Mouse (Mus musculus): ENCODE measurements around the gene Dact3. TPM values are rescaled to one million over a fixed set of nuclear protein-coding genes. Genes with fewer than 3 reads are reported as not detected.

Gene Dact3
- total RNA-seq, 2 experiments from 2014 or later = 173 to 175 TPM

- DNase-seq (ENCODE audit: low spot score in 2 of 2) = no peak
Observed at GRCm38 (mm10) chr7:16853302-16853831, 21.8 kb upstream of the Dact3 start.

GRCm38 (mm10) chr7:16858336-16858735, 16.8 kb upstream of the Dact3 start:
- peak in 1 of 2 experiments; percentile 34 for DNase-seq (ENCODE audit: low spot score in 2 of 2)

DNA sequence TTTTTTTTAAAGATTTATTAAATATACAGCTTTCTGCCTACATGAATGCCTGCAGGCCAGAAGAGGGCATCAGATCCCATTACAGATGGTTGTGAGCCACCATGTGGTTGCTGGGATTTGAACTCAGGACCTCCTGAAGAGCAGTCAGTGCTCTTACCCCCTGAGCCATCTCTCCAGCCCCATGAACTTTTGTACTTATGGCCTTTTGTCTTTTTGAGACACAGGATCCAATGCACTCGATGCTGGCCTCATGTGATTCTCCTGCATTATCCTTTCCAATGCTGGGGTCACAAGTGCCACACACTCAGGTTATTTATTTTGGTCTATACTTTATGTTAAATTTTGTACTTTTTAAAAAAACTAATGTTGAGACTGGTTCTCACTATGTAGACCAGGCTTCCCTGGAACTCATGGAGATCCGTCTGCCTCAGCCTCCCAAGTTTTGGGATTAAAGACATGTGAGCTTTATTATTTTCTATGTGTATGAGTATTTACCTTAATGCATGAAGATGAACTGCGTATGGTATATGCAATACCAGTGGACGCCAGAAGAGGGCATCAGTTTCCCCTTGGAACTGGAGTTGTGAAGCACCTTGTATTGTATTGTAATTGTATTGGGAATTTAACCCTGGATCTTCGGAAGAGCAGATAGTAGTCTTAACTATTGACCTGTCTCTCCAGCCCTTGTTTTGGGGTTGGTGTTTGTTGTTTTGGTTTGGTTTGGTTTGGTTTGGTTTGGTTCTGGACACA, 15.0 kb upstream of the Dact3 start:
- peak in 1 of 2 experiments; percentile 76 for DNase-seq (ENCODE audit: low spot score in 2 of 2)

- no peak for DNase-seq (ENCODE audit: low spot score in 2 of 2)
Observed at GRCm38 (mm10) chr7:16867488-16867887, 7.6 kb upstream of the Dact3 start.

- DNase-seq (ENCODE audit: low spot score in 2 of 2) = peak; percentile 95 to 96
Observed at GRCm38 (mm10) chr7:16869497-16869896, 5.6 kb upstream of the Dact3 start.

DNA sequence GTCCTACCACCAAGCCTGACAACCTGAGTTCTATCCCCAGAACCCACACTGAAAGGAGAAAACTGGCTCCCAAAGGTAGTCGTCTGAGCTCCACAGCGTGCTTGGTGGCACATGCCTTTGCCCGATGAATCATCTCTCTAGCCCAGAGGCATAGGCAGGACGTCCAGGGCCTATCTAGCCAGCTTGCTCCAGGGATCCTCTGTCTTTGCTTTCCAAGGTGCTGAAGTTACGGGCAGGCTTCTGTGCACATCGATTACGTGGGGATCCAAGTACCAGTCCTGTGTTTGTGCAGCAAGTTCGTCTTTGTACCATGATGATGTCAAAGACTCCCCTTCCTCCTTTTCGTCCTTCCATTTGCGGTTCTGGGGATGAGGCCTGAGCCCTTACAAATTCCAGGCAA, 3.5 kb upstream of the Dact3 start:
- DNase-seq (ENCODE audit: low spot score in 2 of 2) = no peak

DNA sequence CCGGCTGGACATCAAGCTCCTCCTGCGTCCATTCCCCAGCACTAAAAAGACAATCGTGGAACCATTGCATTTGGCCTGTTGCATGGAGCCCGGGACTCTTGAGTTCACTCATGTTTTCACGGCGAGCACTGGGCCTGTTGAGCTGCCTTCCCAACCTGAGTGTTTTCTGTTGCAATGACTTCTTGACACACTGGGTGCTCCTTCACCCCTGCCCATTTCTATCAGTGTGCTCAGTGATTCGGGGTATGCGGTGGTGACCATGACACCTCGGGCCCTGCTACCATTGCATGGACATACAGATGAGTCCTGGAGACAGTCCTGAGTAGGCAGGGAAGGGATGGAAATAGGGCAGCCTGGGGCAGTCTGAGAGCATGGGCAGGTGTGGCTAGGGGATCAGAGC, 2.6 kb upstream of the Dact3 start:
- no peak for DNase-seq (ENCODE audit: low spot score in 2 of 2)

DNA sequence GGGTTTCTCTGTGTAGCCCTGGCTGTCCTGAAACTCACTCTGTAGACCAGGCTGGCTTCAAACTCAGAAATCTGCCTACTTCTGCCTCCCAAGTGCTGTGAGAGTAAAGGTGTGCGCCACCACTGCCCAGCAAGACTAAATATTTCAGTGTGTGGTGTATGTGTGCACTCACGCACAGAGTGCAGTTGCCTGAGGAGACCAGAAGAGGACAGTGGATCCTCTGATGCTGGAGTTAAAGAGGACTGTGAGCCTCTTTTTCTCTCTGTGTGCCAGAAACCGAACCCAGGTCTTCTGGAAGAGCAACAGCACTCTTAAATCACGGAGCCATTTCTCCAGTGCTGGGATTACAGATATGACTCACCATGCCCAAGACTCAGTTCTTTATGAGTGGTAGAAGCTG, 1.7 kb upstream of the Dact3 start:
- DNase-seq (ENCODE audit: low spot score in 2 of 2) = no peak

- peak; percentile 73 to 84 for DNase-seq (ENCODE audit: low spot score in 2 of 2)
Observed at GRCm38 (mm10) chr7:16874190-16874589, 927 bp upstream of the Dact3 start.

GRCm38 (mm10) chr7:16874756-16875309, 284 bp upstream of the Dact3 start:
- DNase-seq (ENCODE audit: low spot score in 2 of 2) = peak; percentile 100

DNA sequence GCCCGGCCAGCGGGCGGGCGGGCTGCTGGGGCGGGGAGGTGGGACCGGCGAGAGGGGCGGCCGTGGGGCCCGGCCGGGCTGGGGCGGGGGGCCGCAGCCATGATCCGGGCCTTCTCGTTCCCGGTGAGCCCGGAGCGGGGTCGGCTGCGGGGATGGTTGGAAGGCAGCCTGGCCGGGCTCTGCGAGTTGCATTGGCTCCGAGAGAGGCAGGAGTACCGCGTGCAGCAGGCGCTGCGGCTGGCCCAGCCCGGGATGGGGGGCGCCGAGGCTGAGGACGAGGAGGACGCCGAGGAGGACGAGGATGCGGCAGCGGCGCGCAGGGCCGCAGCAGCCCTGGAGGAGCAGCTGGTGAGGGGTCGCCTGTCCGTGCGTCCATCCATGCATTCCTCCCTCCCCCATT, 209 bp downstream of the Dact3 start:
- no peak for DNase-seq (ENCODE audit: low spot score in 2 of 2)

GRCm38 (mm10) chr7:16876006-16876405, 889 bp downstream of the Dact3 start:
- no peak for DNase-seq (ENCODE audit: low spot score in 2 of 2)

GRCm38 (mm10) chr7:16876608-16877007, 1.5 kb downstream of the Dact3 start:
- DNase-seq (ENCODE audit: low spot score in 2 of 2) = no peak

- no peak for DNase-seq (ENCODE audit: low spot score in 2 of 2)
Observed at GRCm38 (mm10) chr7:16877717-16878116, 2.6 kb downstream of the Dact3 start.

DNA sequence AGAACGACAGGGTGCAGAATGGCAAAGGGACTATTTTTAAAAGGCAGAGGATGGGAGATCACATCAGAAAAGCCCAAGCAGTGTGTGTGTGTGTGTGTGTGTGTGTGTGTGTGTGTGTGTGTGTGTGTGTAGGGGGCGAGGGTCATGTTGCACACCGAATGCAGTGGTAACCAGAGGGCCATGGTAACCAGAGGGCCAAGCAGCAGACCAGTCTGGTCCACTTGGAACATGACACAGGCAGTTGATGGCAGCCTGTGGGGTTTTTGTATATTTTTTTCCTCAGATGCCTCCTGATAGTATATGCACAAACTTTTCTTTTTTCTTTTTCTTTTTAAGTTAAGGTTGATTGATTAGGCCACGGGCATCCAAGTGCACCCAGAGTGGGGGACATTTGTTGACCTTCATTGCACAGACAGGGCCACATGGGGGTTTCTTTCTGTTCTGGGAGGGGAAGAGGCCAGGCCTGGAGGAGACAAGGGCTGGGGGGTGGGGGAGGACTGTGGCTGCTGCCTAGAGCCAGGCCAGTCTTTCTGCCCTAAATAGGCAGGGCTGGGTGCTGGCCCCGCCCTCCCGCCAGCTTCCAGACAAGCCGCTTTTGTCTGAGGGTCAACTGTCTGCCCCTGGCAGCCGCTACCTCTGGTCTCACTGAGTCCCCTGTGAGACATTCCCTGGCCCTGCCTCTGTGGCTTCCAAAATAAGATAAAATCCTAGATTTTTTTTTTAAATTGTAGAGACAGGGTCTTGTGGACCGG, 4.9 kb downstream of the Dact3 start:
- peak in 1 of 2 experiments; percentile 65 for DNase-seq (ENCODE audit: low spot score in 2 of 2)

- no peak for DNase-seq (ENCODE audit: low spot score in 2 of 2)
Observed at GRCm38 (mm10) chr7:16880615-16881014, 5.5 kb downstream of the Dact3 start.

DNA sequence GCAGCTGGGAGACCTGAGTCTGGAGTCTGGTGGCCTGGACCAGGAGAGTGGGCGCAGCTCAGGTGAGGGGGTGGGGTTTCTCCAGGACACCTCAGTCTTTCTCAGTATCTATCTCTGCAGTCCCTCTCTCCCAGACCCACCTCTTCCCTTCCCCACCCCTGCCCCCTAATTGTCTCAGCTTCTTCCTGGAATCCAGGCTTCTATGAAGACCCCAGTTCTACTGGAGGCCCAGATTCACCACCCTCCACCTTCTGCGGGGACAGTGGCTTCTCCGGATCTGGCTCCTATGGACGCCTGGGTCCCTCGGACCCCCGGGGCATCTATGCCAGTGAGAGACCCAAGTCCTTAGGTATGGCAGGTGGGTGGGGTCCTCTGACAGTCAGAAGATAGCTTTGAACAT, 8.0 kb downstream of the Dact3 start:
- DNase-seq (ENCODE audit: low spot score in 2 of 2) = no peak

DNA sequence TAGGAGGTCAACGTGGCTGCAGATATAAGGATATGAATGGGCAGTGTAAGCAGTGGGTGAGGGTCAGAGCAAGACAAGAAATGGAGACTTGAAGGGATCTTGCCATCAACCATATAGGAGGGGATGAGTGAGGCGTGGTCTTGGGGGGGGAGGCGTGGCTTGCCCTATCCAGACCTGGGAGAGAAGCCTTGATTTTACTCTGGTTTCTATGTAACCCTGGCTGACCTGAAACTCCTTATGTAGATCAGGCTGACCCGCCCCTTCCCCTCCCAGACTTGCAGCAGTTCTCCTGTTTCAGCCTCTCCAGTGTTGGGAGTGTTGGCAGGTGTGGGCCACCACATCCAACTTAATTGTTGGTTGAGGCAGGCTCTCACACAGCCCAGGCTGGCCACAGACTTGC, 9.2 kb downstream of the Dact3 start:
- DNase-seq (ENCODE audit: low spot score in 2 of 2) = no peak

DNA sequence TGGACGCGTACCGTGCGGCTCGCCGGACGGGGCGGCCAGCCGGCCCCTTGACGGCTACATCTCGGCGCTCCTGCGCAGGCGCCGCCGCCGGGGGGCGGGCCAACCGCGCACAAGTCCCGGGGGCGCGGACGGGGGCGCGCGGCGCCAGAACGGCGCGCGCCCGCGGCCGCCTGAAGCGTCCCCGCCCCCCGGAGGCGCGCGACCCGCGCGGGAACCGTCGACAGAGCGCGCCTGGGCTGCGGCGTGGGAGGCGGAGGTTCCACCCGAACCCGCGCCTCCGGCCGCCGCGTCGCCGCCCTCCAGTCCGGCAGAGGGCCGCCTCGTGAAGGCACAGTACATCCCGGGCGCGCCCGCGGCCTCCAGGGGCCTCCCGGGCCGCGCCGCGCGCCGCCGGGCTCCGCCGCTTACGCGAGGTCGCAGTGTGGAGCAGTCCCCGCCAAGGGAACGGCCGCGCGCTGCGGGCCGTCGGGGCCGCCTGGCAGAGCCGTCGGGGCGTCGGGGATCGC, 10.2 kb downstream of the Dact3 start:
- DNase-seq (ENCODE audit: low spot score in 2 of 2) = no peak

DNA sequence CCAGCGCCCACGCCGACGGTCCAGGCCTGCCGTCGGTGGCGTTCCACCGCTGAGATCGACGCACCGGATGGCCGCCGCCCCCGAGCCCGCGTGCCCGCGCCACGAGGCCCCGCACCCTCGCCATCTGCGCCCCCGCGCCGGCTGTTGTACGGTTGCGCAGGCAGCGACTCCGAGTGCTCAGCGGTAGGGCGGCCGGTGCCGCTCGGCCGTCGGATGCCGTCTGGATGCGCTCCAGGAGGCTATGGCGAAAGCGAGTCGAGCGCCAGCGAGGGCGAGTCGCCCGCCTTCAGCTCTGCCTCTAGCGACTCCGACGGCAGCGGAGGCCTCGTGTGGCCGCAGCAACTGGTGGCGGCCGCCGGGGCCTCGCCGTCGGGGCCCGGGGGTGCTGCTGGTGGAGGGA, 10.8 kb downstream of the Dact3 start:
- no peak for DNase-seq (ENCODE audit: low spot score in 2 of 2)

GRCm38 (mm10) chr7:16890536-16890935, 15.4 kb downstream of the Dact3 start:
- no peak for DNase-seq (ENCODE audit: low spot score in 2 of 2)

DNA sequence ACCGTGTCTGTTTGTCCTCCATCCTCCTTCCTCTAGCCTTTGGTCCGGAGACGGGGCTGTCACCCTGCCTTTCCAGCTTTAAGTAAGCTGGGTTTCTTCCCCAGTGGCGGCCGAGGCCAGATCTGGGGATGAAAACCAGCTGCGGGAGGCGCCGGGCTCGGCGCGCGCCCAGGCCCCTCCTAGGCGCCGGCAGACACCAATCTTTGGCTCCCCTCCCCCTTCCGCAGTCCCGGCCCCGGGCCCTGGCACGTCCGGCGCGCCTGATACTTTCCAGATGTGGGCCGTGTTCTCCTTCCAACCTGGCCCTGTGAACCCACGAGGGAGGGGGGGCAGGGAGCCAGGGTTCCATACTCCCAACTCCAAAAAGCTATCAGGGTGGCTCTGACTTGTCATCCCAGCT, 15.8 kb downstream of the Dact3 start:
- DNase-seq (ENCODE audit: low spot score in 2 of 2) = no peak
